Mouse (Mus musculus): ENCODE measurements around the gene Tmem81. TPM values are rescaled to one million over a fixed set of nuclear protein-coding genes. Genes with fewer than 3 reads are reported as not detected.

Tmem81 gene
- total RNA-seq, 1 experiment from 2014 or later, result 11.3 TPM

DNA sequence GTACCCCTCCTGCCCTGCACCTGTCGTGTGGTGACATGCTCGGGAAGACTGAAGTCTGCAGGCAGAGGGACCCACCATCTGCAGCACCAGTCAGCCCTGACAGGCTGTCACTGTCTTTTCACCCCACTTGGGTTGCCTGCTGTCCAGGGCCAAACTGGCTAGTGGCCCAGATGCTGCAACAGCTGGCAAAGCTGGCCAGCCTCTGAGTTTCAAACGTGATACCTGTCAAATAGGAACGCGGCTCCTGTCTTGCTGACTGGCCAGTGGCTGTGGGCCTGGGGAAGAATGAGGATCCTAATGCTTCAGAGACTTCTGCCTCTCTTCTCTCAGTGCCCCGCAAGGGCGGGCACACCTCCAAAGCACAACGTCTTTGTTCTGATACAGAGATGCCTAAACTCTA lies 37.8 kb downstream of the Tmem81 start:
- ATAC-seq (ENCODE audit: extremely low read depth, insufficient number of reproducible peaks, low FRiP score, poor library complexity, severe bottlenecking), result no peak

DNA sequence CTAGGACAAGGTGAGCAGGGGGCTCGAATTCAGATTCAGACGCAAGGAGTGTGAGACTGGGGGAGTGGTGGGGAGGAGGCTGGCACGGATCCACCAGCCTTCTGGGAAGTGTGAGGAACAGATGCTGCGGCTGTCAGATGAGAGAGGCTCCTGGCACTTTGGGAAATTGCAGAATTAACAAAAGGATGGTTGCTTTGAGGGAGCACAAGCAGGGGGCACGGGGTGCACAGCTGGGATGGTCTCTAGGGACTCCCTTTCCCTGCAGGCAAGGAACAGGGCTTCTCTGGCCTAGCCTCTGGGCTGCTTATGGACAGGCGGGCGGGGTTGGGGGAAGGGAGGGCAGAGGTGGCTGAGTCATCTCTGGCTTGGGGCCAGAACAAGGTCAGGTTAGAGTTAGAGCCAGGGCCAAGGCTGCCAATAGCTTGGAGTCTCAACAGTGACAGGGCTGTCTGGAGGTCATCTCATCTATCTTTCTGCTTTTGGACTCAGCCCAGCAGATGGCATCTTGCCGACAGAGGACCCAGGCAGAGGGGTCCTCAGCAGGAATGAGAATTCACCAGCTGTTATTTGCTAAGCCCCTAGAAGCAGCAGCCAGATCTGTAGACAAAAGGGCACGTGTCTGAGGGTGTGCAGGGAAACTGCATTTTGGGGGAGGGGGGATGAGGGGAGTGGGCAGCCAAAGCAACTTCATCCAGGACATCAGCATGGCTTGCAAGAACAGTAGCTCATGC lies 52.0 kb downstream of the Tmem81 start:
- no peak for ATAC-seq (ENCODE audit: extremely low read depth, insufficient number of reproducible peaks, low FRiP score, poor library complexity, severe bottlenecking)

Other genes starting within 250 kb of the Tmem81 start
- not detected in 2 replicates for gene Klhdc8a, start 207.6 kb upstream of the Tmem81 start, total RNA-seq (2017)
- gene Nuak2, start 190.1 kb upstream of the Tmem81 start, total RNA-seq (2017), result 55.9 and 67.2 TPM in 2 replicates
- gene Tmcc2, start 114.9 kb upstream of the Tmem81 start, total RNA-seq (2017), result 4.5 and 6.6 TPM in 2 replicates
- gene Dstyk, start 88.7 kb upstream of the Tmem81 start, total RNA-seq (2017), result 42.0 and 42.7 TPM in 2 replicates
- 49.8 and 57.6 TPM in 2 replicates for gene Rbbp5, start 28.9 kb upstream of the Tmem81 start, total RNA-seq (2017)
- gene Cntn2, start 37.0 kb downstream of the Tmem81 start, total RNA-seq (2017), result under 0.01 TPM in 2 replicates
- under 0.01 TPM in 1 of 2 replicates, not detected in the other for gene Nfasc, start 235.6 kb downstream of the Tmem81 start, total RNA-seq (2017)